Mouse (Mus musculus) cerebellum, adult 2 months (tissue): ENCODE results near the gene Ypel2. TPM values are rescaled to one million over a fixed set of nuclear protein-coding genes. Genes with fewer than 3 reads are reported as not detected.
A peak's percentile ranks its signal among the peaks of the same experiment; 100 is the strongest.
"Not testable (repeated sequence)": the region's sequence is repeated elsewhere in the genome, so short reads cannot be mapped to it uniquely, and the experiment has no call there.

Experiments
- DNase-seq, 2 experiments: peaks; one replicate each; pipeline ENCODE4 v3.0.0; 2021
- H3K27ac ChIP-seq: fragments of 200-500 bp; 2 replicates; pipeline ENCODE4 v1.5.1; 2012; ENCODE audit warnings: low read length, control low read depth, inconsistent platforms; ENCODE audit not compliant: insufficient read depth
- H3K27me3 ChIP-seq: fragments of 200-500 bp; 2 replicates; pipeline ENCODE4 v1.6.1; 2012; ENCODE audit warnings: inconsistent platforms, mild to moderate bottlenecking, low read length, moderate library complexity; ENCODE audit not compliant: control insufficient read depth, insufficient read depth
- H3K4me1 ChIP-seq: fragments of 200-500 bp; 2 replicates; pipeline ENCODE4 v1.6.1; 2011; ENCODE audit warnings: low read length; ENCODE audit not compliant: control insufficient read depth, insufficient read depth
- H3K4me3 ChIP-seq: fragments of 200-500 bp; replicated peaks from 2 replicates; pipeline ENCODE3; 2011; ENCODE audit warnings: mild to moderate bottlenecking, low read depth, low read length, control low read depth; ENCODE audit not compliant: insufficient read depth
- CTCF ChIP-seq: fragments of 200-500 bp; IDR thresholded peaks from 2 replicates; pipeline ENCODE4 v1.5.1; 2011; ENCODE audit warnings: low read depth, mild to moderate bottlenecking, control low read depth, low read length, moderate library complexity, borderline replicate concordance; ENCODE audit not compliant: insufficient read depth
- POLR2A ChIP-seq: fragments of 200-500 bp; IDR thresholded peaks from 2 replicates; pipeline ENCODE4 v1.6.1; 2011; ENCODE audit warnings: low read length, control low read depth, borderline replicate concordance; ENCODE audit not compliant: insufficient read depth
- WGBS: fragments of 180-500 bp; shearing (Covaris S2); methylation state at CpG from one replicate; pipeline ENCODE4 v1.1.7; 2018; 5-methylcytosine and 5-hydroxymethylcytosine counted together
- polyA plus RNA-seq: library from polyadenylated mRNA; depleted of rRNA; stranded (reverse); fragments of >200 nt; gene quantifications from 2 replicates; pipeline ENCODE4 v1.2.3, GENCODE M21; 2012; rRNA removed

Gene Ypel2
- polyA plus RNA-seq: 25.3 and 26.7 TPM in 2 replicates

DNA sequence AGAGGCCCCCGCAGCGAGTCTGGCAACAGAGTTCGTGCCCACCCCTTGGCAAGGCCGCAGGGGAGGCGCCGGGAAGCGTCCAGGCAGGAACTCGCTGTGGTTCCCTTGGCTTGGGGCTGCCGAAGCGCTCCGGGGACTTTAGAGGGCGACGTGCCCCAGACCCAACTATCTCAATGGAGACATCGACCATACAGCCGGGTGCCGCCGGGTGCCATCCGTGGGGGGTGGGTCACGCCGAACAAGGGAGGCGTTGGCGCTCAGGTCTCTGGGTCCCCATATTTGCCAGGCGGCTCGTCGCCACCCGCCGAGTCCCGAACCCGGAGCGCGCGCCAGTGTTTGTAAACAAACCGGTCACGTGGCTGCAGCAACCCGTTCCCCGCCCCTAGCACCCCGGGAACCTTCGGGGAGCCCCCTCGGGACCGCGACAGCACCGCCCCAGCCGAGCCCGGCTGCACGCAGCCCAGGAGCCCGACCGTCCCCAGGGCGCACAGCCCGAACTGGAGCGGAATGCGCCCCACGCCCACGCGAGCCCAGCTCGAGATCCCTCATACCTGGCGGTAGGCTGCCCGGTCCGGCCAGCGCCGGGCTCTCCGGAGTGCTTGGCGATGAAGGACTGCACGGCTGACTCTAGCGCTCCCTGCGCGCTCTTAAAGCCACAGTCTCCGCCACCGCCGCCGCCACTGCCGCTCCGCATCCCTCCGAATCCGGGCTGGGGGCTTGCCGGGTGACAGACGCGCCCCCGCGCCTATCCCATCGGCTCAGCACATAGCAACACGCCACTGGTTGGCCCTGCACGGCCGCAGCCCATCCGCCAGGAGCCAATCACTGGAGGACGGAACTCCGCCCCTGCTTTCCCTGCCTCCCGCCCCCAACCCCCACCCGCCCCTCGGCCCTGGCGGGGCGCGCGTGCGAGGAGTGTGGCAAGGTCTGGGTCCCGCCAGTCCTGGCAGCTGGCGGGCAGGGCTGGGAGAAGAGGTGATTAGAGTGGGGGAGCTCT is at the start of gene Ypel2:
Ypel2 (minus strand) TSS at position 667 of the 997 bp plus-strand sequence.
- TF ChIP-seq CTCF: no peak
- peak; percentile 73; the same call in 1 of the 2 replicates for TF ChIP-seq POLR2A
- peaks cover 14% of the 10 kb centered on the region for H3K4me1 ChIP-seq
- peak; percentile 97 to 99 for DNase-seq
- peak within 1 kb of the TSS; percentile 65 for H3K27ac ChIP-seq
- no peaks in the 10 kb centered on the region for H3K27me3 ChIP-seq
- 1% methylated on average over 96 of the region's 96 CpGs for WGBS
- H3K4me3 ChIP-seq: peak within 1 kb of the TSS; percentile 80

DNA sequence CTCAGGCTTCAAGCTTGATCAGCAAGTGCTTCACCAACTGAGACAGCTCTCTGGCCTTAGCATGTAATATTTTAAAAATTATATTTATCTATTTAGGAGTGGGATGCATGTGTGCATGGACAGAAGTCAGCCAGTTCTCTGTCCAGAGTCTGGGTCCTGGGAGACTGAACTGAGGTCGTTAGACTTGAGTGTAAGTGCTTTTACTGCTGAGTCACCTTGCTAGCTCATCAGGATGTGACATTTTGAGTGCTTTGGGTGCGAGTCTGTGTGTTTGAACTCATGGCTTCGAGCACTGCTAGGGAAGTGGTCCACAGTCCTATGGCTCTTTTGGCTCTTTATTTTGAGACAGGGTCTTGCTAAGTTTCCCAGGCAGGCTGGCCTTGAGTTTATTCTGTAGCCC is 49.5 kb upstream of the Ypel2 start:
- Histone ChIP-seq H3K4me3 (no peak overlapping the region), H3K4me1 (no peaks in the 10 kb centered on the region), H3K27me3 (no peaks in the 10 kb centered on the region), H3K27ac (no peak overlapping the region)
- TF ChIP-seq POLR2A: no peak
- TF ChIP-seq CTCF: no peak
- no peak for DNase-seq
- WGBS: 91% methylated on average over 3 of the region's 3 CpGs

DNA sequence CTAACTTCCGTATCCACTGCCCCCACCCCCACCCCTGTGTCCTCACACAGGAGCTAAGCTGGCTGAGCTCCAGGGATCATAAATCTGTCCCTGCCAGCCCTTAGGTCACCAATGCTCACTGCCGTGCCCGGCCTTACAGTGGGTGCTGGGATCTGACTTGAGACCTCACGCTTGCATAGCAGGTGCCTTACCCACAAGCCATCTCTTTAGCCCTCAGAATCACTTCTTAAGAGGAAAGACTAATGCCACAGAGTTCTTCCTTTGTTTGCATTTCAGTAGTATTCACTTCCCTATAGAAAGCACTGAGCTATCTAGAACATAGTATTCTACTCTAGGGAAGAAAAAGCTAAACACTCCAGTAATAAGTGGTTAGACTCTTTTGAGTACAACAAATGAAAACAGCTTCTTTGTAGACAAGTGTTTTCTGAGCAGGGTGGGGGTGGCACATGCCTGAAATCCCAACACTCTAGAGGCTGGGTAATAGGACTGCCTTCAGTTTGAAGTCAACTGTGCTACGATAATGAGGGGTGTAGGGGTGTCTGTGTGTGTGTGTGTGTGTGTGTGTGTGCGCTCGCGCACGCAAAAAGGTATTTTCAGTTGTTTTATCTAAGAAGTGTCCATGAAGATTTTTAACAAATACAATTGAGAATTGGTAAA is 45.9 kb upstream of the Ypel2 start:
- H3K27me3 ChIP-seq: no peaks in the 10 kb centered on the region
- 78% methylated on average over 9 of the region's 9 CpGs for WGBS
- H3K4me1 ChIP-seq: no peaks in the 10 kb centered on the region
- DNase-seq: no peak
- no peak overlapping the region for H3K27ac ChIP-seq
- H3K4me3 ChIP-seq: no peak overlapping the region
- TF ChIP-seq CTCF (no peak), POLR2A (no peak)

DNA sequence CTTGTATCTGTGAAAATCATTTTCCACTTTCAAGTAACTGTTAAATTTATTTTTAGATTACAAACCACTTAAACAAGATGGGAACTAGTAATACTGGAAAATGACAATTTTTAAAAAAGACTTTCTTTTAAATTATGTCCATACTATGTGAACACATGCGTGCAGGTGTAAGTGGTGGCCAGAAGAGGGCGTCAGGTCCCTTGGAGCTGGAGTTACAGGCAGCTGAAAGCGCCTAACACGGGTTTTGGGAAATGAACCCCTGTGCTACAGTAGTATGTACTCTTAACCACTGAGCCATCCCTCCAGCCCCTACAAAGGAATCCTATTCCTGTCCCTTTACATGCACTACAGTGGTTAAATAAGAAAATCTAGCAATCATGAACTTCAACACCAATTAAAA is 42.7 kb upstream of the Ypel2 start:
- H3K4me3 ChIP-seq: no peak overlapping the region
- no peaks in the 10 kb centered on the region for H3K4me1 ChIP-seq
- TF ChIP-seq CTCF (no peak), POLR2A (no peak)
- no peaks in the 10 kb centered on the region for H3K27me3 ChIP-seq
- DNase-seq: no peak
- H3K27ac ChIP-seq: no peak overlapping the region
- WGBS: 70% methylated on average over 4 of the region's 4 CpGs

DNA sequence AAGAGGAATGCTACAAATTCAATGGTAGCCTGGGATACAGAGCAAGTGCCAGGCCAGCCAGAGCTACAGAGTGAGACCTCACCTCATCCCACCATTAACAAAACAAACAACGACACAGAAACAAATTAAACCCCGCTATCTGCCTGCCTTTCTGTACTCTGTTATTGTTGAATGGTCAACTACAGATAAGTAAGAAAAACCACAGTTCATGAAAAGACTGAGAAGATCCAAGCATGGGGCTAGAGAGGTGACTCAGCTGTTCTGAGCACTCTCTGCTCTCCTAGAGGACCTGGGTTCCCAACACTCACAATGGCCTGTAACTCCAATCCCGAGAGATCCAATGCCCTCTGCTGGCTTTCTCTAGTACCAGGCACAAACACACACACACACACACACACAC is 34.7 kb upstream of the Ypel2 start:
- DNase-seq: no peak
- no peak overlapping the region for H3K27ac ChIP-seq
- no peaks in the 10 kb centered on the region for H3K27me3 ChIP-seq
- no peak overlapping the region for H3K4me3 ChIP-seq
- no peak for TF ChIP-seq POLR2A
- TF ChIP-seq CTCF: no peak
- no peaks in the 10 kb centered on the region; the same call in 1 of the 2 replicates for H3K4me1 ChIP-seq
- 89% methylated on average over 3 of the region's 3 CpGs for WGBS

DNA sequence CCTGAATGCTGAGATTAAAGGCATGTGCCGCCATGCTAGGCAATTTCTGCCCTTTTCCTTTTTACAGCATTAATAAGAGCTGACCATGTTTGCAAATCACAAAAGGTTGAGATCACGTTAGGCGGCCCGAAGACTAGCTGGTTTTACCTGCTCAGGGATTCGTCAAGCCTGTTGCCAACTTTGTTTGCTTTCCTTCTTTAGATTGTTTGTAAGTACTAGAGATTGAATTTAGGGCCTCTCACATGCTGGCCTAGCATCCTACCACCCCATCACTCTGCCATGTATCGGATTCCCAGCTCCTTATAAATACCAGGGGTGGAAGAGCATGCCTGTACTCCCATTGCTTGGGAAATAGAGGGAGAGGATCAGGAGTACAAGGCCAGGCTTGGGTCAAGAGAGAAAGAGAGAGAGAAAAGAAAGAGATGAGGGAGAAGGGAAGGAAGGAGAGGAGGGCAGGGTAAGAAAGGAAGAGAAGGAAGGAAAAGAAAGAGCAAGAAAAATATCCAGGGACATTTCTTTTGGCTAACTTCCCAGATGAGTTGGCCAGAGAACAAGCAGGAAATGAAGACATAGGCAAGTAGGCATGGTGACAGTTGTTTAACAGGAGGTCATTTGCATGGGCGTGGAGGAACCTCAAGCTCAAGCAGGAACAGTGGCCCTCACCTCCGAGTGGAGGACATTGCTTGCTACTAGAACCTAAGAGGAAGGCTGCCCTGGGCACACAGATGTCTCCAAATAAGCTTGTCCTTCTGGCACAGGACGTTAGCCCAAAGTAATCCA is 32.8 kb upstream of the Ypel2 start:
- WGBS: 63% methylated on average over 9 of the region's 9 CpGs
- TF ChIP-seq CTCF (no peak), POLR2A (no peak)
- Histone ChIP-seq H3K27me3 (no peaks in the 10 kb centered on the region), H3K4me3 (no peak overlapping the region), H3K4me1 (no peaks in the 10 kb centered on the region; the same call in 1 of the 2 replicates), H3K27ac (no peak overlapping the region)
- DNase-seq: no peak

DNA sequence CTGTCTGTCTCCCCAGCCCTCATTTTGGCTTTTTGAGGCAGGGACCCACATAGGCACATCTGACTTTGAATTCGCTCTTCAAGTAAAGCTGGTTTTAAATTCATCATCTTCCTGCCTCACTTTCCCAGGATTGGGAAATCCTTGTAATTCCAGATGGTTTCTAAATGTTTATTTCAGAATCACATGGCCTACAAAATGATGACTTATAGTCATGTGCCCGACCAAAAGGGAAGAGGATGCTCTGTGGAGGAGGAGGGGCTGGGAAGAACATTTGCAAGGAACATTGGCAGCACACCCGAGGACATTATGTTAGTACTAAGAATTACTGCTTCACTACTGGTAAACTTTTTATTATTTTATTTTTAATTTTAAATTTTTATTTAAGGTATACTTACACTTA is 31.8 kb upstream of the Ypel2 start:
- TF ChIP-seq CTCF (no peak), POLR2A (no peak)
- WGBS: 67% methylated on average over 3 of the region's 3 CpGs
- no peak overlapping the region for H3K4me3 ChIP-seq
- no peaks in the 10 kb centered on the region for H3K27me3 ChIP-seq
- DNase-seq: no peak
- H3K4me1 ChIP-seq: no peaks in the 10 kb centered on the region; the same call in 1 of the 2 replicates
- no peak overlapping the region for H3K27ac ChIP-seq

DNA sequence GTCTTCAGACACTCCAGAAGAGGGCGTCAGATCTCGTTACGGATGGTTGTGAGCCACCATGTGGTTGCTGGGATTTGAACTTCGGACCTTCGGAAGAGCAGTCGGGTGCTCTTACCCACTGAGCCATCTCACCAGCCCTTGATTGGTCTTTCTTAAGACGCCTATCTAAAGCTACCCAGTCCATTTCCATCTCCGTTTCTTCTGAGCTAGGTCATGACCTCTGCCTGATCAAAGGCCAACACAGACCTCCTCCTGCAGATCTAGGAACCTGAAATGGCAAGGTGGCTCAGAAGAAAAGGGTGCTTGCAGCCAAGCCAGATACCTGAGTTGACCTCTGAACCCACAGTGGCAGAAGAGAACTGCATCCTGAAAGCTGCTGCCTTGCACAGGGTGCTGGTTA is 29.7 kb upstream of the Ypel2 start:
- WGBS: 68% methylated on average over 8 of the region's 8 CpGs

More for the DNA sequence above, 29.7 kb upstream of the Ypel2 start:
- H3K27me3 ChIP-seq, DNase-seq, H3K4me3 ChIP-seq, H3K4me1 ChIP-seq, H3K27ac ChIP-seq: not testable (repeated sequence)
